Comparison of ENCODE assay signal across 11 mouse cellular contexts in genomic region chr10:111784065-111784853, GRCm38 (mm10).
A peak's percentile ranks its signal among the peaks of the same experiment; 100 is the strongest.
DNase-seq lines count a peak whose midpoint lies in the region; ATAC-seq and TF ChIP-seq lines count a peak whose summit lies in the region.
"Had no signal": no experiment of that assay in that cellular context is flagged by ENCODE, and none has a peak within 500 bp of the region (broad histone marks: within the 10 kb centered on the region; RNA-seq: fewer than 3 reads in every experiment).

No protein-coding gene starts in this region.

- WGBS in forebrain, postnatal 0 days: 59% methylated on average over 12 of the region's 12 CpGs
- WGBS in forebrain, embryonic 12.5 days: 80% methylated on average over 12 of the region's 12 CpGs

- H3K4me2 ChIP-seq in forebrain, postnatal 0 days (ENCODE audit: low read depth): no peak overlapping the region
- H3K4me2 ChIP-seq in forebrain, embryonic 12.5 days: no peak overlapping the region
- H3K4me2 ChIP-seq: embryonic facial prominence, embryonic 15.5 days; midbrain, embryonic 11.5 days had no signal

- no peak overlapping the region for H3K9ac ChIP-seq in forebrain, postnatal 0 days
- no peak overlapping the region for H3K9ac ChIP-seq in forebrain, embryonic 12.5 days
- H3K9ac ChIP-seq: embryonic facial prominence, embryonic 15.5 days had no signal

- no peak overlapping the region for H3K4me3 ChIP-seq in forebrain, postnatal 0 days (ENCODE audit: low read depth, low read length)
- H3K4me3 ChIP-seq in forebrain, embryonic 12.5 days (replicated peaks): no peak overlapping the region
- no peak overlapping the region for H3K4me3 ChIP-seq in brown adipose tissue, adult 24 weeks (ENCODE audit: insufficient read depth, low read depth, low read length)
- H3K4me3 ChIP-seq: embryonic facial prominence, embryonic 15.5 days had no signal

- H3K9me3 ChIP-seq in forebrain, postnatal 0 days (ENCODE audit: low read length): no peaks in the 10 kb centered on the region
- no peaks in the 10 kb centered on the region for H3K9me3 ChIP-seq in forebrain, embryonic 12.5 days
- H3K9me3 ChIP-seq: embryonic facial prominence, embryonic 15.5 days had no signal

- no peak for TF ChIP-seq CTCF in forebrain, postnatal 0 days (IDR thresholded peaks at IDR 0.05; ENCODE audit: low read depth)

- DNase-seq in forebrain, postnatal 0 days: peak; percentile 63
- DNase-seq in gastrocnemius, postnatal 25 days: peak; percentile 59
- peak; percentile 40 for DNase-seq in lung, postnatal 14 days
- DNase-seq in cerebellum, adult 18-20 months: no peak
- DNase-seq in right cerebral cortex, adult 18-20 months: no peak
- no peak for DNase-seq in kidney, adult 8-10 months
- DNase-seq: B cell, adult 2 months had no signal

- no peaks in the 10 kb centered on the region for H3K27me3 ChIP-seq in forebrain, postnatal 0 days (ENCODE audit: insufficient read depth, low read length)
- H3K27me3 ChIP-seq in forebrain, embryonic 12.5 days: no peaks in the 10 kb centered on the region
- H3K27me3 ChIP-seq: embryonic facial prominence, embryonic 15.5 days had no signal

- H3K4me1 ChIP-seq in forebrain, postnatal 0 days (ENCODE audit: insufficient read depth): peaks cover 3% of the 10 kb centered on the region; the same call in 1 of the 2 replicates
- H3K4me1 ChIP-seq in forebrain, embryonic 12.5 days: peaks cover 14% of the 10 kb centered on the region; the same call in 1 of the 2 replicates
- peaks cover 6% of the 10 kb centered on the region; the same call in 1 of the 2 replicates for H3K4me1 ChIP-seq in brown adipose tissue, adult 24 weeks (ENCODE audit: control insufficient read depth, insufficient read depth, insufficient read length, low read length)

- ATAC-seq in forebrain, postnatal 0 days: peak; percentile 65
- ATAC-seq in forebrain, embryonic 12.5 days (ENCODE audit: low FRiP score): no peak

- H3K27ac ChIP-seq in forebrain, postnatal 0 days (ENCODE audit: low read depth, low read length): no peak overlapping the region
- no peak overlapping the region for H3K27ac ChIP-seq in forebrain, embryonic 12.5 days
- peak overlapping the region; percentile 38; the same call in 1 of the 2 replicates for H3K27ac ChIP-seq in brown adipose tissue, adult 24 weeks (replicated peaks; ENCODE audit: low read depth, low read length)
- H3K27ac ChIP-seq: embryonic facial prominence, embryonic 15.5 days had no signal

- no peaks in the 10 kb centered on the region for H3K36me3 ChIP-seq in forebrain, postnatal 0 days (ENCODE audit: insufficient read depth)
- no peaks in the 10 kb centered on the region for H3K36me3 ChIP-seq in forebrain, embryonic 12.5 days (replicated peaks)
- H3K36me3 ChIP-seq: embryonic facial prominence, embryonic 15.5 days had no signal

Comparison
In these comparisons a context has a peak if more than half of its experiments do, and no peak if none do; other contexts are left out.
1. DNase-seq: peak in forebrain, postnatal 0 days (single experiment), gastrocnemius, postnatal 25 days (single experiment) and lung, postnatal 14 days (single experiment); none in cerebellum, adult 18-20 months (0 of 2), right cerebral cortex, adult 18-20 months (single experiment) and kidney, adult 8-10 months (0 of 2).